Mouse (Mus musculus) fat pad, adult 2 months (tissue): ENCODE measurements around the gene Defb15.
"Not testable (repeated sequence)": the region's sequence is repeated elsewhere in the genome, so short reads cannot be mapped to it uniquely, and the experiment has no call there.

ENCODE experiments used
- DNase-seq: peaks from one replicate; pipeline ENCODE4 v3.0.0-alpha.2; 2011; ENCODE audit warnings: low read depth, low spot score; ENCODE audit errors: extremely low read depth

The Defb15 gene

DNA sequence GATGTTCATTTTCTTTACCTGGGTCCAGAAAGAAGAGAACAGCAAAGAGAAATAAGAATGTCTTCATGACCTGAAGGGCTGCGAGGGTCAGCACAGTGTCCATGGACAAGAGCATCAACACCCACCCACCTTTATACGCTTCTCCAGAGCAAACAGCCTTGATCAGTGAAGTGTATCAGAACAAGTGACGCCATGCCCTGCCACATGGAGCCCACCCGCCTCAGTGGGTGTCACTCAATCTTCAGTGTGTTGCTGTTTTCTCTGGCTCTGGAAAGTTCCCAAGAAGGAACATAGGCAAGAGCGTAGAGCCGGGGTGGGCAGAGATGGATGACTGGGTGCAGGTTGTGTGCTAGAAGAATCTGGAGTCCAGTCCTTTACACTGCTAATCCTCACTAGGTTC is at the start of gene Defb15:
Gene Defb15 (minus strand): TSS at position 101 of the 400 bp plus-strand sequence.
- no peak for DNase-seq

DNA sequence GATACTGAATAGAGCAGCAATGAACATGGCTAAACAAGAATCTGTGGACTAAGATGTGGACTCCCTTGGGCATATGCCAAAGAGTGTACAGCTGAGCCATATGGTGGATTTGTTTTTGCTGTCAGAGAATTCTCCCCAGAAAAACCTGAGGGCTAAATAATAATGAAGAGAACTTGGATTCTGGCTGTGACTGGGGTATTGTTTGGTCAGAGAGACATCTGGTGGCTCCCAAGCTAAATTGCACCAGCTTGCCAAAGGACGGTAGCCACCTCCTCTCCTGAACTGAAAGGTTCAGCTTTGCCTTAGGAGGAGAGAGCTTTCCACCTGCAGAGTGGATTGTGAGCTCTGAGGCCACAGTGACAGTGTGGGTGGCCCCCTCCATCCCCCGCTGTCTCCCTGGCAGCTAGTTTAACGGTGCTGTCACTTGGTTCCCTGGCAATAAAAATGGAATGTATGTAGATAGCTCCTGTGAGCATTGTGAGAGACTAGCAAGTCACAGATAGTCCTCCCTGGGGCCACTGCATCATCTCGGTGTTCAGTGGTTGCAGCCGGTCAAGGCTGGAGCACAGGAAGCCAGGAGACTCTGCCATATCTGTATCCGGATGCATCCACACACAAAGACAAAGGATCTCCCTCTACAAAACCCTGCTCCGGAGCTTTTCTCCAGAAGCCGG is 49.3 kb upstream of the Defb15 start:
- DNase-seq = no peak

DNA sequence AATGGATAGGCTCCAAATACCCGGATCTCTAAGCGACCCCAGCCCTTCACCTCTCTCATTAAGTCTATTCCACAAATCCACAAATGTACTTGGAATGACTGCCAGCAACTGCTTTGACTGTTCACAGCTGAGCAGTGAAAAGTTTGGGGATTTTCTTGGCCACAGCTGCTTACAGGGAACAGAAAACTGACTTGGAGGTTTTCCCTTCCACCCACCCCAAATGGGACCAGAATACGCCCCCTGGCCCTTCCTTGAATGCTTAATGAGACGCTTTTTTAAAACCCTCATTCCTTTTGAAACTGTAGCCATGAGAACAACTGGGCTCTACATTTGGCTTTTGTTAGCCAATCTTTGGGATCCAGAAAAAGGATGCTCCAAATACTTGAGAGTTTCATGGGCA is 45.7 kb upstream of the Defb15 start:
- DNase-seq = no peak

- DNase-seq = no peak
Observed at GRCm38 (mm10) chr8:21969475-21969874, 37.0 kb upstream of the Defb15 start, which contains the start of gene Ccdc70. Ccdc70 (plus strand) TSS chr8:21969775.

DNA sequence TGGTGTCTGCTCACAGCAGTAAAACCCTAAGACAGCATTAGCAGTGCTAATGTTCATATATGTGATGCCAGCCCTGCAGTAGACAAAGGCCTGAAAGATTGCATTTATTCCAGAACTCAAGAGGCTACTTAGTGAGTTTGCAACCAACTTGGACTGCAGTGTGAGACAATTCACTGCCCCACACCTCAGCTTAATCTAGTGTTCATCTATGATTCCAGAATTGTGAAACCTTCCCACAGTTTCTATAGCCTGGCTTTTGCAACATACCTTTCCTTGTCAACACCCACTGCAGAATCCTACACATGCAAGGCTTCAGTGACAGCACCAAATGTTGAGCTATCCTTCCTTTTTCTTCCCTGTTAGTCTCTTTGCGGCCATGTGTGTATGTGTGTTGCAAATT is 34.1 kb upstream of the Defb15 start:
- DNase-seq = peak; percentile 68

- DNase-seq = no peak
Observed at GRCm38 (mm10) chr8:21958414-21958813, 25.9 kb upstream of the Defb15 start, which contains the start of gene Fam90a1a. Fam90a1a (plus strand) TSS chr8:21958714.

DNA sequence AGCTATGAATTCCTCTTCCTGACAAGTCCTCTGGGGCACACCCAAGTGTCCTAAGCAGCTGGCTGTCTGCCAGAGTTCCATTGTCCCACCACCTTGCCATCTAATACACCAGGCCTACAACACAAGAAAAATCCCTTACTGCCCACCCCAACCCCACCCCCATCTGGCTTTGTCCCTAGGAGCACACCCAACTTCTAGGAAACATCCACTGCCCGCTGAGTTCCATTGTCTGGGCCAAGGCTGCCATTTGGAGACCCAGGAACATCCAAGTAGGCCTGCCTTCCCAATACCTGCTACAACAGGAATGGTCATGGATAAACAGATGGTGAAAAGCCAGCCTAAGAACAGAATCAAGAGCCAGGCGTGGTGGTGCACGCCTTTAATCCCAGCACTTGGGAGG is 23.8 kb upstream of the Defb15 start:
- DNase-seq = no peak

DNA sequence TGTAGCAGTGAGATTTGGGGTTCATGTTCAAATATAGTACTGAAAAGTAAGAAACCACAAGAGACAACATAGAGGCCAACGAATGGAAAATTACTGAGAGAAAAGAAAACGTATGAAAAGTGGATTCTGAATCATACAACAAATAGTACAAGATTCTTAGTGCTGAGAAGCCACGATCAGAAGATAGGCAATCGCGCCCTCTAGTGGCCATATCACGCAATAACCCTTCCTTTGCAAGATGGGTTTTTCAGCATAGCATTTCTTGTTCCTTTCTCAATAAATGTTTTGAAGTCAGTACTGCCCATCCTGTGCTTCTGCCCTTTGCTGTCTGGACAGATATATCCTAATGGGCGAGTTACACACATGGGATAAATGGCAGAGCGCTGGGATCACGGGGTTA is 22.8 kb upstream of the Defb15 start:
- no peak for DNase-seq

- no peak for DNase-seq
Observed at GRCm38 (mm10) chr8:21947311-21948017, 15.0 kb upstream of the Defb15 start.

DNA sequence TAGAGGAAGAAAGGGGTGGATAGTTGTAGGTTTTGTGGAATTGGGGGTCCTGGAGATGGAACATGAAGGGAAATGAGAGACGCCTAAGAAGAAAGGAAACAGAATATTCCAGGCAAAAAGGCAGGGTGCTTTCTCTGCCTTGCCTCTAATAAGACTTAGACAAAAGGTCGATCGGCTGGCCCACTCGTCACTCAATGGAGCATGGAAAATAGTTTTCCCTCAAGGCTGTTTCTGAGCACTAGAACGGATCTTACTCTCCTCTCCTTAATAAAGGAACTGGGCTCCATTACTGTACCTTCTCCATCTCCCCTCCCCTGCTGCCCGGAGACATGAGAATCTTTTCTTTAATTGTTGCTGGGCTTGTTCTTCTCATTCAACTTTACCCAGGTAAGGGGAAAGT is 14.0 kb upstream of the Defb15 start, which contains the start of gene Defb13:
Gene Defb13 (plus strand): TSS at position 301 of the 400 bp plus-strand sequence.
- DNase-seq = no peak

DNA sequence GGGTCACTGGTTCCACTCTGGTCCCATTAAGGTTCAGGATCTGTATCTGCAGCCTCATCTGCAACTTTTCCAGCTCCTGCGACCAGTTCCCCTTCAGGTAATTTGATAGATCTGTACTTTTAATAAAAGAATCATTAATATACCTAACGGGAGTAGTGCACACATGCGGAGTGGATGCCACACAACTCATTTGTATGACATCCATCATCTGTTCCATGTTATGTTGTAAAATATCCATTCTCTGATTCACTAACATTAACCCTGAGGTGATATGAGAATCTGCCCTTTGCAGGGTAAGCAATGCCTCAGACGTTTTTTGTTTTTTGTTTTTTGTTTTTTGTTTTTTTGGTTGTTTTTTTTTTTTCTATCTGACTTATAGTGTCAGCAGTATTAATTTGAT is 5.5 kb upstream of the Defb15 start, which contains the start of gene Defb35:
Gene Defb35 (plus strand): TSS at position 301 of the 400 bp plus-strand sequence.
- not testable (repeated sequence) for DNase-seq

DNA sequence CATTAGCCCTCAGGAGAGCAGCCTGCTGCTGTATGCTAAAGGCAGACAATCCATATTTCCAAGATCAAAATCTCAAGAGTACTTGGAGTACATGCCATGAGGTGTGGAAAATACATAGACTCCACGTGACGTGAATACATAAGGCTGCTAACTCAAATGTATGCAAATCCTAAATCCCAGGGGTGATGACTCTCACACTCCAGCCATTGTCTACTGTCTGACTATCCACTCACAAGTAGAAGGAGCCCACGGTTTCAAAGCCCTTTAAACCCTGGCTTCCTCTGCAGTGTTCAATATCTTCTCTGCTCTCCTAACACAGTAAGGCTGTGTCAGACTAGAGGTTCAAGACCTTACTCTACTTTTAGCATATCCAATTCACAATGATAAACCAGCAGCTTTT is 1.8 kb downstream of the Defb15 start:
- not testable (repeated sequence) for DNase-seq

DNA sequence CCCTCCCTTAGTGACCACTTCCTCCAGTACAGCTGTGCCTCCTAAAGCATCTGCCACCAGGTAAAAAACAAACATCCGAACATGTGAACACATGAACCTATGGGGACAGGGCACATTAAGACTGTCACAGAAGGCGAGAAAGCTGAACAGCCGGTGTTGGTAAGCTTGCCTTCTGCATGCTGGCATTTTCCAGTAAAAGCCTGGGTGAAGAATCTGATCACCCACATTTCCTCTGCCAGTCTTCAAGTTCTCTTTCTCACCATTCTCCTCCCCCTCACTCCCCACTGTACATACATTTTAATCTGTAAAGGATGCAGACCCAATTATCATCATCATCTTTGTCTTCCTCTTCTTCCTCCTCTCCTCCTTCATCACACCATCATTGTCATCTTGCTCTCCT is 16.9 kb downstream of the Defb15 start:
- DNase-seq = no peak

- no peak for DNase-seq
Observed at GRCm38 (mm10) chr8:21912554-21912953, 20.0 kb downstream of the Defb15 start.

DNA sequence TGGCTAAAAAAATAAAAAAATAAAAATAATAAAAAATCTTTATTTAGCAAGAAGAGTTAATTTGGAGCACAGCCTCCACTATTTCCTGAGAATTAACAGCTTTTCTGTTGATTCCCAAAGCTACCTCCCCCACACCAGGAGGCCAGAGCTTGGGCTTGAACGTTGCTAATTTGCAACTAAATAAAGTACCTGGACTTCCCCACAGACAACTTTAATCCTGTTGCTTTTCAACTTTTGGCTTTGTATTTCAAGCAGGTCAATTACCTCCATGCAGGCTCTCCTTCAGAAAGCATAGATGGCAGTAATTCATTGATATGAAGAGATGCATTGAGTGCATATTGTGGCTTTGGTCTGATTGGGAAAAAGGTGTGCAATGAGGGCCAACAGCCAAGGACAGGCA is 20.6 kb downstream of the Defb15 start:
- no peak for DNase-seq

- DNase-seq = not testable (repeated sequence)
Observed at GRCm38 (mm10) chr8:21906290-21906689, 26.2 kb downstream of the Defb15 start, which contains the start of gene Defb11. Defb11 (minus strand) TSS chr8:21906412.

- DNase-seq = not testable (repeated sequence)
Observed at GRCm38 (mm10) chr8:21885321-21885720, 47.2 kb downstream of the Defb15 start, which contains the start of gene Defb9. Defb9 (minus strand) TSS chr8:21885421.
